In genomic region chr2:116879730-116880129, GRCm38 (mm10) we compare ENCODE assay signal across 42 mouse cellular contexts. TPM values are rescaled to one million over a fixed set of nuclear protein-coding genes. Genes with fewer than 3 reads are reported as not detected.
DNase-seq lines count a peak whose midpoint lies in the region; ATAC-seq and TF ChIP-seq lines count a peak whose summit lies in the region.
"Had no signal": no experiment of that assay in that cellular context is flagged by ENCODE, and none has a peak within 500 bp of the region (broad histone marks: within the 10 kb centered on the region; RNA-seq: fewer than 3 reads in every experiment).

No protein-coding gene starts in this region.

- WGBS in forebrain, postnatal 0 days = 71% methylated on average over 3 of the region's 3 CpGs
- 87% methylated on average over 3 of the region's 3 CpGs for WGBS in forebrain, embryonic 14.5 days

- no peak overlapping the region for H3K4me3 ChIP-seq in forebrain, postnatal 0 days (ENCODE audit: low read depth, low read length)
- no peak overlapping the region for H3K4me3 ChIP-seq in forebrain, embryonic 14.5 days (ENCODE audit: low read depth, low read length)
- H3K4me3 ChIP-seq in layer of hippocampus, adult 2 months = no peak overlapping the region
- H3K4me3 ChIP-seq: embryonic facial prominence, embryonic 13.5 days; forebrain, embryonic 10.5 days; hindbrain, embryonic 10.5 days; hindbrain, embryonic 15.5 days; kidney, embryonic 15.5 days; limb, embryonic 10.5 days; limb, embryonic 15.5 days; liver, embryonic 13.5 days; megakaryocyte, embryonic 14.5 days; midbrain, embryonic 12.5 days; myocyte; neural tube, embryonic 12.5 days had no signal

- no peak overlapping the region for H3K27ac ChIP-seq in forebrain, postnatal 0 days (ENCODE audit: low read depth, low read length)
- no peak overlapping the region for H3K27ac ChIP-seq in forebrain, embryonic 14.5 days (ENCODE audit: low read depth, low read length)
- H3K27ac ChIP-seq in layer of hippocampus, adult 2 months = peak overlapping the region; percentile 86
- H3K27ac ChIP-seq: embryonic facial prominence, embryonic 13.5 days; forebrain, embryonic 10.5 days; hindbrain, embryonic 10.5 days; hindbrain, embryonic 15.5 days; kidney, embryonic 15.5 days; limb, embryonic 10.5 days; limb, embryonic 15.5 days; liver, embryonic 13.5 days; midbrain, embryonic 12.5 days; neural tube, embryonic 12.5 days had no signal

- H3K9me3 ChIP-seq in forebrain, postnatal 0 days (ENCODE audit: low read length) = no peaks in the 10 kb centered on the region
- H3K9me3 ChIP-seq in forebrain, embryonic 14.5 days (replicated peaks; ENCODE audit: control insufficient read depth, low read length) = no peaks in the 10 kb centered on the region
- H3K9me3 ChIP-seq: embryonic facial prominence, embryonic 13.5 days; forebrain, embryonic 10.5 days; hindbrain, embryonic 10.5 days; hindbrain, embryonic 15.5 days; kidney, embryonic 15.5 days; limb, embryonic 10.5 days; limb, embryonic 15.5 days; liver, embryonic 13.5 days; megakaryocyte, embryonic 14.5 days; midbrain, embryonic 12.5 days; neural tube, embryonic 12.5 days had no signal

- peak; percentile 25; the same call in 1 of the 2 replicates for ATAC-seq in forebrain, postnatal 0 days
- ATAC-seq in forebrain, embryonic 14.5 days = no peak
- ATAC-seq: activated CD4-positive, CD25-positive, alpha-beta regulatory T cell, adult 4 months; forebrain, embryonic 16.5 days; lung, postnatal 0 days had no signal

- peak; percentile 11 for DNase-seq in forebrain, postnatal 0 days
- no peak for DNase-seq in forebrain, embryonic 14.5 days (ENCODE audit: low spot score)
- peak in 1 of 2 experiments; percentile 63 for DNase-seq in layer of hippocampus, adult 2 months (ENCODE audit: low spot score in 2 of 2)
- DNase-seq in layer of hippocampus, adult 9-10 months (ENCODE audit: low spot score) = no peak
- peak; percentile 28 for DNase-seq in right cerebral cortex, adult 18-20 months
- DNase-seq in right cerebral cortex, postnatal 25 days = no peak
- DNase-seq in embryo, embryonic 11 days = no peak
- DNase-seq: adrenal gland, adult 2 months; adrenal gland, postnatal 36 days; cerebellum, adult 8-10 months; cerebellum, postnatal 25 days; heart, postnatal 14 days; kidney, adult 18-20 months; kidney, postnatal 25 days; liver, embryonic 13.5 days; lung, adult 18-20 months; lung, postnatal 4 days; thymus, postnatal 14 days had no signal

- no peaks in the 10 kb centered on the region for H3K4me1 ChIP-seq in forebrain, postnatal 0 days (ENCODE audit: insufficient read depth)
- no peaks in the 10 kb centered on the region; the same call in 1 of the 2 replicates for H3K4me1 ChIP-seq in forebrain, embryonic 14.5 days (ENCODE audit: control insufficient read depth, insufficient read depth, low read length)
- H3K4me1 ChIP-seq: liver, embryonic 13.5 days; megakaryocyte, embryonic 14.5 days had no signal

- H3K4me2 ChIP-seq in forebrain, postnatal 0 days (ENCODE audit: low read depth) = no peak overlapping the region
- H3K4me2 ChIP-seq in forebrain, embryonic 14.5 days (ENCODE audit: low read length) = no peak overlapping the region
- H3K4me2 ChIP-seq: embryonic facial prominence, embryonic 13.5 days; hindbrain, embryonic 15.5 days; kidney, embryonic 15.5 days; limb, embryonic 15.5 days; liver, embryonic 13.5 days; midbrain, embryonic 12.5 days; neural tube, embryonic 12.5 days had no signal

- H3K36me3 ChIP-seq in forebrain, postnatal 0 days (ENCODE audit: insufficient read depth) = no peaks in the 10 kb centered on the region
- no peaks in the 10 kb centered on the region for H3K36me3 ChIP-seq in forebrain, embryonic 14.5 days (ENCODE audit: control insufficient read depth, insufficient read depth, low read length)
- H3K36me3 ChIP-seq: embryonic facial prominence, embryonic 13.5 days; forebrain, embryonic 10.5 days; hindbrain, embryonic 10.5 days; hindbrain, embryonic 15.5 days; kidney, embryonic 15.5 days; limb, embryonic 10.5 days; limb, embryonic 15.5 days; liver, embryonic 13.5 days; midbrain, embryonic 12.5 days; neural tube, embryonic 12.5 days had no signal

- no peak overlapping the region for H3K9ac ChIP-seq in forebrain, postnatal 0 days
- no peak overlapping the region for H3K9ac ChIP-seq in forebrain, embryonic 14.5 days (ENCODE audit: low read length)
- H3K9ac ChIP-seq: embryonic facial prominence, embryonic 13.5 days; hindbrain, embryonic 15.5 days; kidney, embryonic 15.5 days; limb, embryonic 15.5 days; liver, embryonic 13.5 days; midbrain, embryonic 12.5 days; neural tube, embryonic 12.5 days had no signal

- H3K27me3 ChIP-seq in forebrain, postnatal 0 days (ENCODE audit: insufficient read depth, low read length) = no peaks in the 10 kb centered on the region
- H3K27me3 ChIP-seq in forebrain, embryonic 14.5 days (replicated peaks; ENCODE audit: control insufficient read depth, insufficient read depth, low read length) = no peaks in the 10 kb centered on the region
- H3K27me3 ChIP-seq: embryonic facial prominence, embryonic 13.5 days; hindbrain, embryonic 15.5 days; kidney, embryonic 15.5 days; limb, embryonic 15.5 days; liver, embryonic 13.5 days; midbrain, embryonic 12.5 days; neural tube, embryonic 12.5 days had no signal

- no peak for TF ChIP-seq CTCF in forebrain, postnatal 0 days (IDR thresholded peaks at IDR 0.05; ENCODE audit: low read depth)
- no peak for TF ChIP-seq CTCF in layer of hippocampus, adult 2 months (conservative IDR thresholded peaks at IDR 0.05)

RNA-seq across cellular contexts. Expression of gene Tmco5, which starts 1.2 kb away (rescaled TPM):
- total RNA-seq in forebrain, postnatal 0 days (2014; rRNA removed) = not detected in 2 replicates
- 0.20 and 0.21 TPM in 2 replicates for polyA plus RNA-seq in forebrain, postnatal 0 days (2015; fragmentation: Nextera tagmentation; extraction: Ambion mirVana)
- not detected in 2 replicates for polyA plus RNA-seq in forebrain, embryonic 14.5 days (2014; fragmentation: Nextera tagmentation; extraction: Ambion mirVana)
- total RNA-seq in layer of hippocampus, adult 2 months (2021) = 1 to 10 TPM; 1.5 to 2.3 TPM
- total RNA-seq: adrenal gland, adult 2 months; adrenal gland, postnatal 36 days; CH12.LX; ES-E14; gastrocnemius, adult 8-10 months; gastrocnemius, postnatal 4 days; heart, adult 8-10 months; heart, postnatal 14 days; midbrain, postnatal 0 days had no signal
- polyA plus RNA-seq: activated CD4-positive, CD25-positive, alpha-beta regulatory T cell, adult 4 months; adrenal gland, adult 2 months; C2C12; embryonic facial prominence, embryonic 13.5 days; forebrain, embryonic 10.5 days; forebrain, embryonic 16.5 days; heart, embryonic 14.5 days; hindbrain, embryonic 10.5 days; hindbrain, embryonic 15.5 days; intestine, embryonic 14.5 days; kidney, embryonic 15.5 days; limb, embryonic 10.5 days; limb, embryonic 15.5 days; liver, embryonic 13.5 days; lung, postnatal 0 days; midbrain, embryonic 12.5 days; midbrain, postnatal 0 days; myocyte; neural tube, embryonic 12.5 days; urinary bladder, adult 2 months had no signal

Comparison
In these comparisons a context has a peak if more than half of its experiments do, and no peak if none do; other contexts are left out.
1. DNase-seq: peak in forebrain, postnatal 0 days (single experiment) and right cerebral cortex, adult 18-20 months (single experiment); none in forebrain, embryonic 14.5 days (single experiment), layer of hippocampus, adult 9-10 months (single experiment), right cerebral cortex, postnatal 25 days (single experiment) and embryo, embryonic 11 days (single experiment).